Mouse (Mus musculus): ENCODE results near the gene Mapt.

Mapt gene

DNA sequence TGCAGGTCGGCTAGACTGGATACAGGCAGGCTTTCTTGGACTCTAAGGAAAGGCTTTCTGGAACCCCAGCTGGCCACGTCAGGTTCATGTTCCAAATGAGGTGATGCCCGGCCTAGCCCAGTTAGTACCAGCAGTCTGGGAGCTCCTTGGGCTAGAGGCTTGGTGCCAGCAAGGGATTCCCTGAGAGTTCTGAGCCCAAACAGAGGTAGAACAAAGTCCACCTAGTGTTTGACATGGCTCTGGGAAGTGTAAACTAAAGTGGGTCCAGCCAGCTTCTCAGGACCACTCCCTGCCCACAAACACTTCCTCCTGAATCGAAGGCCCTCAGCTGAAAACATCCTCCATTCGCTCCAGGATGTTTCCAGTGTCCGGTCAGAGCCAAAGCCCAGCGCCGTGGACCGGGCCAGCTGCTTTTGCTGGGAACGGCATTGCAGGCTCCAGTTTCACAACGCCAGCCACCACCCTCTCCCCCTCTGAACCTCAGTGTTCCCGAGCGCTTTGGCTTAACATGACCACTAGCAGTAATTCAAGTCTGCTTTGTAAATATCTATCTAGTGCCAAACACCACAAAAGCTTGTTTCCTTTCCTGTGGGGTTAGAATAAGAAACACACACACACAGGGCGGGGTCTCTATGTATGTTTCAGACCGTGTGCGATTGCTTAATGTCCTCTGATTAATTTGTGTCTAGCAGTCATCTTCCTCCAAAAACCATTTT, 85.7 kb downstream of the Mapt start:
- DNase-seq (ENCODE audit: low spot score), result peak; percentile 63

- no peak for DNase-seq (ENCODE audit: low spot score)
These were observed 86.4 kb downstream of the Mapt start for GRCm38 (mm10) chr11:104317631-104318030.

- peak; percentile 28 for DNase-seq (ENCODE audit: low spot score)
These were observed 88.0 kb downstream of the Mapt start for GRCm38 (mm10) chr11:104318940-104319781.

DNA sequence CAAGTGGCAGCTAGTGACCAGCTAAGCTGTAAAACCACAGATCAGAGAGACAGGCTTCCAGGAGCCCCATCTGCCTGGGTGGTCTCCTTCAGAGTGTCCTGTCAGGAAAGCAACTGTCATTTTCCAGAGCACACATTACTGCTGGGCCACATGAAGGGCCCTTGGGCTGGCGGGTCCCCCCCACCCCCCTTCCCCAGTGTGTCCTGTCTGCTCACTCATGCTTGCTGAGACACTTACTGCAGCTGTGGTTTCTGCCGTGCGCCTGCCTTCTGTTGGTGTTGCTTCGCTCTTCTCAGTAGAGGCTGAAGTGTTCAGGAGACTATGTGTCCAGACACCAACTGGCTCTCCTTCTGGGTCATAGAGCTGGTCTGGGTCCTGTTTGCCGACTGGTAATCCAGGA, 89.3 kb downstream of the Mapt start:
- DNase-seq (ENCODE audit: low spot score), result no peak

- DNase-seq (ENCODE audit: low spot score), result no peak
These were observed 91.0 kb downstream of the Mapt start for GRCm38 (mm10) chr11:104322142-104322541.

DNA sequence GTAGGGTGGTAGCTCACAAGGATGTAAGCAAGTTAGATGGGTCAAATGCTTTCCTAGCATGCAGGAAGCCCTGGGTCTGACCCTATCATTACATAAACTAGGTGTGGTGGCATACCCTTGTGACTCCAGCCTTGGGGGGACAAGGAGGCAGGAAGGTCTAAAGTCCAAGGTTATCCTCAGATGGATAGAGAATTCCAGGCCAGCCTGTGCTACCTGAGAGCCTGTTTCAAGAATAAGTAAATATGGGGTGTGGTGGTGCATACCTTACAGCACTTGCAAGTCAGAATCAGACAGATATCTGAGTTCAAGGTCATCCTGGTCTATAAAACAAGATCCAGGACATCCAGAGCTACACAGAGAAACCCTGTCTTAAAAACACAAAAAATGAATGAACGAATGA, 96.3 kb downstream of the Mapt start:
- DNase-seq (ENCODE audit: low spot score), result no peak

DNA sequence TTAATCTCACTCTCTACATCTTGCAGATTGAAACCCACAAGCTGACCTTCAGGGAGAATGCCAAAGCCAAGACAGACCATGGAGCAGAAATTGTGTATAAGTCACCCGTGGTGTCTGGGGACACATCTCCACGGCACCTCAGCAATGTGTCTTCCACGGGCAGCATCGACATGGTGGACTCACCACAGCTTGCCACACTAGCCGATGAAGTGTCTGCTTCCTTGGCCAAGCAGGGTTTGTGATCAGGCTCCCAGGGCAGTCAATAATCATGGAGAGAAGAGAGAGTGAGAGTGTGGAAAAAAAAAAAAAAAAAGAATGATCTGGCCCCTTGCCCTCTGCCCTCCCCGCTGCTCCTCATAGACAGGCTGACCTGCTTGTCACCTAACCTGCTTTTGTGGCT, 96.8 kb downstream of the Mapt start:
- DNase-seq (ENCODE audit: low spot score), result no peak

DNA sequence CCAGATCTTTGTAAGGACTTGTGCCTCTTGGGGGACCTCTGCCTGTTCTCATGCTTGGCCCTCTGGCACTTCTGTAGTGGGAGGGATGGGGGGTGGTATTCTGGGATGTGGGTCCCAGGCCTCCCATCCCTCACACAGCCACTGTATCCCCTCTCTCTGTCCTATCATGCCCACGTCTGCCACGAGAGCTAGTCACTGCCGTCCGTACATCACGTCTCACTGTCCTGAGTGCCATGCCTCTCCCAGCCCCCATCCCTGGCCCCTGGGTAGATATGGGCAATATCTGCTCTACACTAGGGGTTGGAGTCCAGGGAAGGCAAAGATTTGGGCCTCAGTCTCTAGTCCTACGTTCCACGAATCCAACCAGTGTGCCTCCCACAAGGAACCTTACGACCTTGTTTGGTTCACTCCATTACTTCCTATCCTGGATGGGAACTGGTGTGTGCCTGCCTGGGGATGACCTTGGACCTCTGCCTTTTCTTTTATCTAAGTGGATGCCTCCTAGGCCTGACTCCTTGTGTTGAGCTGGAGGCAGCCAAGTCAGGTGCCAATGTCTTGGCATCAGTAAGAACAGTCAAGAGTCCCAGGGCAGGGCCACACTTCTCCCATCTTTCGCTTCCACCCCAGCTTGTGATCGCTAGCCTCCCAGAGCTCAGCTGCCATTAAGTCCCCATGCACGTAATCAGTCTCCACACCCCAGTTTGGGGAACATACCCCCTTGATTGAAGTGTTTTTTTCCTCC, 98.2 kb downstream of the Mapt start:
- no peak for DNase-seq (ENCODE audit: low spot score)

DNA sequence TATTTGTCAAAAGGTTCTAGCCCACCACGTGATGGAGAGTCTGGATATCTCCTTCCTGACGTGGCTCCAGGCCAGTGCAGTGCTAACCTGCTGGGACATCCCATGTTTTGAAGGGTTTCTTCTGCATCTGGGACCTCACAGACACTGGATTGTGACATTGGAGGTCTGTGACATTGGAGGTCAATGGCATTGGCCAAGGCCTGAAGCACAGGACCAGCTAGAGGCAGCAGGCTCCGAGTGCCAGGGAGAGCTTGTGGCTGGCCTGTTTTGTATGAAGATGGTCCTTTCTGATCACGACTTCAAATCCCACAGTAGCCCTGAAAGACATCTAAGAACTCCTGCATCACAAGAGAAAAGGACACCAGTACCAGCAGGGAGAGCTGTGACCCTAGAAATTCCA, 99.0 kb downstream of the Mapt start:
- DNase-seq (ENCODE audit: low spot score), result no peak

GRCm38 (mm10) chr11:104331208-104331607, 100.0 kb downstream of the Mapt start:
- DNase-seq (ENCODE audit: low spot score), result no peak

DNA sequence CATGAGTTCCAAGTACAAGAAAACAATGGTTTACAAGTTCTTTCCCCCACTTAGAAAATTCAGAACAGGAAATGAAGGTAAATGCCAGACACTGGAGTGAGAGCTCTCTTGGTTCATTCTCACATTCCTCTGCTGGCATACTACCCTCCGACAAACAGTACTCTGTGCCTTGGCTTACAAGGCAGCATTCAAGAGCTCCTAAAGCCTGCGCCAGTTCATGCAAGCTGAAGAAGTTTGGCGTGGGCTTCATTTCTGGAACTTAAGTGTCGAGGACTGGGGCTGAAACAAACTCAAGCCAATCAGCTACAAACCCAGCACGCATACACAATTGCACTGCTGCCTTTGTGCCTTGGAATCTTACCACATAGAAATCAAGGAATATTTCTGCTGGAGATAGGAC, 100.9 kb downstream of the Mapt start:
- peak; percentile 20 for DNase-seq (ENCODE audit: low spot score)

- DNase-seq (ENCODE audit: low spot score), result no peak
These were observed 102.9 kb downstream of the Mapt start for GRCm38 (mm10) chr11:104334115-104334514.

DNA sequence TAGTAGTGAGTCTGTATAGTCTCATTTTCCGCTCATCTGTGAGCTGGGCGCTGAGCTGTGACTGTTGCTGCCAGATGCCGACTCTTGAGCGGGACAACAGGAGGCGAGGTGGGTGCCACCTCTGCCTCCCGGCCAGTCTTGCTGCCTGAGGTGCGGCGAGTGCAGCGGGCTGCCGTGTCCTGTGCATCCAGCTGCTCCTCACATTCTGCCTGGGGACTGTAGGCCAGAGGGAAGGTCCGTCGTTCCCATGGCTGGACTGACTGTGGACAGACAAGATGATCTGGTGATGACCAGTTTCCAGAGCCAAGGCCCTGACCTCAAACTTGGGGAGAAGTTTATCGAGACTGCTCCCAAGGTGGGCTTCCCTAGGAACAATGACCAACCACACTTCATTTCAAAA, 103.8 kb downstream of the Mapt start:
- no peak for DNase-seq (ENCODE audit: low spot score)

GRCm38 (mm10) chr11:104346931-104347330, 115.7 kb downstream of the Mapt start:
- DNase-seq (ENCODE audit: low spot score), result peak; percentile 24

- peak; percentile 18 for DNase-seq (ENCODE audit: low spot score)
These were observed 130.6 kb downstream of the Mapt start for GRCm38 (mm10) chr11:104361790-104362189.

- no peak for DNase-seq (ENCODE audit: low spot score)
These were observed 131.5 kb downstream of the Mapt start for GRCm38 (mm10) chr11:104362704-104363103.

DNA sequence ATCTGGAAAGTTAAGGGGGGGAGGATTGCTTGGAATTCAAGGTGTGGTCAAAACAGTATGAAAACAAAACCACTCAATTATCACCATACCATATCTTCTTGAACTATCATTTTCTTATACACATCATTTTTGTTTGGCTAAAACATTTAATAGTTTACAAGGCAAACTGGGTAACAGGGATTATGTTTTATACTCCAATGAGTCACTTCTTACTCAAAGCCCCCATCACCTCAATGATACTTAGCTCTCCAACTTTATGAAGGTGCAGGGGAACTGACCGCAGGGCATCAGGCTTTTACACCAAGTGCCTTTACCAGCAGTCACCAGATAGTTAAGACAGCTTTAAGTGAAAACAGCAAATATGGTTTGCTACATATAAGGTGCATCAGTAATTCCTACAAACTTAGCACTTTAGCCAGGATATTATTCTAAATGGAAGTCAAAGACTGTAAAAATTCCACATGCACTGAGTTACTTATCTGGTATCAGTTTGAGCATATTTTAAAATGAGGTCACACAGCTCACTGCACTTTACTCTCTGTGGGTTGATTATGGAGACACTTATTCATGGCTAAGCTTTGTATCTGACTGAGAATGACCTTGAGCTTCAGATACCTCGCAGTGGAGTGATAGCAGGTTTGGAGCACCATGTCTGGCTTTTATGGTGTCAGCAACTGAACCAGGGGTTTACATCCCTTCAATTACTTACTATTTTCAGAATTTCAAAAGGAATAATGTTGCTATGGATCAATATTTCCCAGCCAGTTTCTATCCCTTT, 132.8 kb downstream of the Mapt start:
- no peak for DNase-seq (ENCODE audit: low spot score)

DNA sequence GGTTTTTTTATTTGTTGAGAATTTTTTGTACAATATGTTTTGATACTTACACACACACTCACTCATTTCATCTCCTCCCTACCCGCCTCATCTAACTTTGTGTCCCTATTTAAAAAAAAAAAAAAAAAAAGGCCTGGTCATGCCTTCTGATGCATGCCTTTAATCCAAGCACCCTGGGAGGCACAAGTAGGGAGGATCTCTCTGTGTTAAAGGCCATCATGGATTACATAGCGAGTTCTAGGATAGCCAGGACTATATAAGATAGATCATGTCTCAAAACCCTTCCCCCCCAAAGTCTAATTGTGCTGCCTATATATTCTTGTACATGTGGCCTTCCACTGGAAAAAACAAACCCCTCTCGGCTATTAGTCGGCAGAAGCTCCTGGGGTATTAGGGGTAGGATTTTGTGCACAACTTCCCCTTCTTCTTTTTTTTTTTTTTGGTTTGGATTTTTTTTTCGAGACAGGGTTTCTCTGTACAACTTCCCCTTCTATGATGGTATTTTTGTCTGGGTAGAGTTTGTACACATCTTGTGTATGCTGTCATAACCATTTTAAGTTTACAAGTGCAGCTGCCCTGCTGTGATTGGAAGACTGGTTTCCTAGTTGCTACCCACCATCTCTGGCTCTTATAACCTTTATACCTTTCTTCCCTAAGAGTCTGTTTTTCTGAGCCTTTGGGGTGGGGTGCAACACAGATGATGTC, 136.4 kb downstream of the Mapt start:
- no peak for DNase-seq (ENCODE audit: low spot score)

DNA sequence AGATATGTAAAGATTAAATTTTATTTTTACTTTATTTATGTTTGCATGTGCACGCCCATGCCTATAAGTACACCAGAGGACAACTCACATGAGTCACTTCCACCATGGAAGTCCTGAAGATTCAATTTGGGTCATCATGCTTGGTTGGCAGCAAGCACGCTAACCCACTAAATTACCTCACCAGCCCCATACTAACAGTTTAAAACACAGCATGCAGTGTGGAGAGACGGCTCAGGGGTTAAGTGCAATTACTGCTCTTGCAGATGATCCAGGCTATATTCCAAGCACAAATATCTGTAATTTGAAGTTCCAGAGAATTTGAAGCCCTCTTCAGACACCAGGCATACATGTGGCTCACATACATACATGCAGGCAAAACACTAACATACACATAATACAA, 145.1 kb downstream of the Mapt start:
- no peak for DNase-seq (ENCODE audit: low spot score)

DNA sequence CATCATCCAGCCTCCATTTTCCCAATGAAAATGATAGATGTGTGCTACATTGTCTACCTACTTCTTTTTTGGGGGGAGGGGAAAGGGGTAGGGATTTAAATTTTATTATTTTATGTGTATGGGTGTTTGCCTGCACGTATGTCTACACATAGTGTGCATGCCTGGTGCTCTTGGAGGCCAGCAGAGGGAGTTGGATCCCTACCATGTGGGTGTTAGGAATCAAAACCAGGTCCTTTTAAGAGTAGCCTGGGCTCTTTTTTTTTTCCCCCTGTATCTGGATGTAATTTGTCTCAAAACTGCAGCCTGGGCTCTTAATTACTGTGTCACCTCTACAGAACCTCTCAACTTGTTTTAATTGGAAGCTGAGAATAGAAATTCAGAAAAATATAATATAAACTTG, 148.4 kb downstream of the Mapt start:
- DNase-seq (ENCODE audit: low spot score), result peak; percentile 19

Data from lung, postnatal 25 days (tissue).